Mouse (Mus musculus) small intestine, adult 2 months (tissue): ENCODE results near the gene Cep78.

Experiments used
- CTCF ChIP-seq: fragments of 200-500 bp; IDR thresholded peaks from 2 replicates; pipeline ENCODE4 v1.5.1; 2012; ENCODE audit warnings: low read depth, mild to moderate bottlenecking, control low read depth, inconsistent platforms, low read length, moderate library complexity, mixed read lengths; ENCODE audit not compliant: insufficient replicate concordance, insufficient read length; ENCODE audit errors: extremely low read depth
- POLR2A ChIP-seq: fragments of 200-500 bp; IDR thresholded peaks from 2 replicates; pipeline ENCODE4 v1.6.1; 2012; ENCODE audit warnings: low read depth, mild to moderate bottlenecking, control low read depth, inconsistent platforms, low read length, moderate library complexity

GRCm38 (mm10) chr19:15942421-15943116 lies 42.2 kb downstream of the Cep78 start:
- TF ChIP-seq CTCF (no peak), POLR2A (no peak)
